Mouse (Mus musculus) WW6 (cell line): ENCODE data around the gene H2al1b.
"Not testable (repeated sequence)": the region's sequence is repeated elsewhere in the genome, so short reads cannot be mapped to it uniquely, and the experiment has no call there.

ENCODE experiments used
- DNase-seq: peaks from one replicate; pipeline ENCODE4 v3.0.0-alpha.2; 2013; ENCODE audit warnings: low read depth, low spot score

The H2al1b gene

DNA sequence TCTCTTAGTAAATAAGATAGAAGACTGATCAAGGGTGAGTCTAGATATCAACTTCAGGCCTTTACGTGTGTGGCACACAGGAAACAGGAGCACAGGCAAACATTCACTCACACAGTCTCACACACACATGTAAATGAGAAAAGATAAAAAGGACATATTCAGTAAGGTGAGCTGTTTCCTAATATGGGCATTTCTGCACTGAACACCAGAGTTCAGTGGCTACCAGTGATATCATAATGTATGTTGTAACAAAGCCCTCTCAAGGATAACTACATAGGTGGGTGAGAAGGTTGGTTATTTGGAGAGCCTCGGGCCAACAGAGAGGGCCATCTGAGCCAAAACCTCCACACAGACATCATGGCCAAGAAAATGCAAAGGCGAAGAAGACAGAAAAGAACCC lies at the start of gene H2al1b:
Gene H2al1b (plus strand): TSS at position 301 of the 400 bp plus-strand sequence.
- not testable (repeated sequence) for DNase-seq

- DNase-seq = no peak
These were observed 48.2 kb upstream of the H2al1b start for GRCm38 (mm10) chrX:11254062-11254461.

GRCm38 (mm10) chrX:11254521-11255207 lies 47.6 kb upstream of the H2al1b start:
- no peak for DNase-seq

GRCm38 (mm10) chrX:11255564-11256360 lies 46.5 kb upstream of the H2al1b start:
- DNase-seq = no peak

DNA sequence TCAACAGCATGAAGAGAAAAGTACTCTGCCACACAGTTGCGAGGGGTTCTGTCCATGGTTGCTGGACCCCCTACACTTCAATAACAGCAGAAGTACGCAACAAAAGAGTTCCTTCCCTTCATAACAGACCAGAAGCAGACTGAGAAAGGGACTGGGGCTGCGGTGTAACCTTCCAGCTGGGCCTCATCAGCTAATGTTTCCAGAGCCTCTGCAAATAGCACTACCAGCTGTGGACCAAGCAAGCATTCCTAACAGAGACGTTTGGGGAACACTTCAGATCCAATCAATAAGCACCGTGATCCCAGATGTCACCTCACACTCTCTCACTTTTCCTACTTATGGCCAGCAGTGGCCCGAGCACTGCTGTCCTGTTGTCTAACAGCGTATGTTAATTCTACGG lies 37.3 kb upstream of the H2al1b start:
- DNase-seq = no peak

- DNase-seq = no peak
These were observed 34.4 kb upstream of the H2al1b start for GRCm38 (mm10) chrX:11267791-11268190.

- no peak for DNase-seq
These were observed 33.2 kb upstream of the H2al1b start for GRCm38 (mm10) chrX:11269074-11269473.

DNA sequence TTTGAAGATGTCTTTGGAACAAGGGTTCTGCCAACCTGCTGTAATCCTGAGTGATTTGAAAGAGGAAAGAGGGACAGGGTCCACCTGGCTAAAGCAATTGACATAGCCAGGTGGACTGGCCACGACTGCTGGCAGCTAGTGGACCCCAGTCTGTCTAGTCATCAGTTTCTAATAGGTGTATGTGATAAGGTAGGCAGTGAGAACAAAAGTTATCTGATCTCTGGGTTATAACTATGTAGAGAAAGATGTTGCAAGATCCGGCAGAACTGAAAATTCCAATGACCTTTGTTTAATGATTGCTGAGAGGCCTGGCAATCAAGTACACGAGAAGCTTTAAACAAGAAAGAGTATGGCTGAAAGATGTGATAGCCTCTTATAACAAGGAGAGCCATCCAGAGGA lies 29.0 kb upstream of the H2al1b start:
- DNase-seq = no peak

GRCm38 (mm10) chrX:11277083-11277482 lies 25.1 kb upstream of the H2al1b start:
- DNase-seq = no peak

GRCm38 (mm10) chrX:11280741-11281140 lies 21.5 kb upstream of the H2al1b start:
- DNase-seq = no peak

DNA sequence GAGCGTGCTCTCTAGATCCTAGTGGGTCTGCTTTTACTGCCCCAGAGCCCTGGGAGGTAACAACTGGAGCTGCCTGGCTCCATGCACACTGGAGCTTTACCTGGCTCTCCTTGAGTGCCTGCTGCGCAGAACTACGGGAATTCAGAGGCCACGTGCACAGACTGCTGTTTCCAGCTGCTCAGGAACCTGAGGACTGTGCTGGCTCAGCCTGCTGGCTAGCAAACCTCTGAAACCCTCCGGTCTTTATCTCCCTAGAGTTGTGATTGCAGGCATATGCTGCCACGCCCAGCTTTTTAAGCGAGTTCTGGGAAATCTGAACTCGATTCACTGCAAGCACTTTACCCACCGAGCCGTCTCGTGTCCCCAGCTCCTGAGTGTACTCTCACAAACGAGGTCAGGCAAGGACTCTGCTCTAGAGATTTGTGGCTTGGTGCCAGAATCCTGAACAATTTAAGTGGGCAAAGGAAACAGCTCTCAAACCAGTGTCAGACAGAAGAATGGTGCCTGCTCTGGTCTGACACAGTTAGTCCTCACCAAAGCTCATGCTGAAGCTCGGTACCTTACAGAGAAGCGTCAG lies 13.8 kb upstream of the H2al1b start:
- DNase-seq = no peak

DNA sequence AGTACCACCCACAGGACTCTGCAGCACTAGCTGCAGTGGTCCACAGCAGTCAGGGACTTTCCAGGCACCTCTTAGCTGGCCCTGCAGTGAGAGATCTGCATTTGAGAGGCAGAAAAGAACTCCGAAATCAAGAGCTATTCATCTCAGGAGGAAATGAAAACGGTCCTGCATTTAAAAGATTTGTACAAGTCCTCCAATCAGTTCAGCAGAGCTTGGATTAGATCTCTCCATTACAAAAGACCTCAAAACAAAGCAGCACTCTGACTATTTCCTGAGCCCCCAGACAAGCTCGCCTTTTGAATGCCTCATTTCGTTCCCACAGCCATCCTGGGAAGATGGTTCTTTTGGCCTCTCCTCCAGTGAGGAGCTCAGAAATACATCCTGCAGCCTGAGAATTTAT lies 13.0 kb upstream of the H2al1b start:
- no peak for DNase-seq

DNA sequence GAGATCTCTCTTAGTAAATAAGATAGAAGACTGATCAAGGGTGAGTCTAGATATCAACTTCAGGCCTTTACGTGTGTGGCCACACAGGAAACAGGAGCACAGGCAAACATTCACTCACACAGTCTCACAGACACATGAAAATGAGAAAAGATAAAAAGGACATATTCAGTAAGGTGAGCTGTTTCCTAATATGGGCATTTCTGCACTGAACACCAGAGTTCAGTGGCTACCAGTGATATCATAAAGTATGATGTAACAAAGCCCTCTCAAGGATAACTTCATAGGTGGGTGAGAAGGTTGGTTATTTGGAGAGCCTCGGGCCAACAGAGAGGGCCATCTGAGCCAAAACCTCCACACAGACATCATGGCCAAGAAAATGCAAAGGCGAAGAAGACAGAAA lies 3.3 kb upstream of the H2al1b start, which contains the start of gene H2al1a:
Gene H2al1a (plus strand): TSS at position 301 of the 400 bp plus-strand sequence.
- DNase-seq = not testable (repeated sequence)

DNA sequence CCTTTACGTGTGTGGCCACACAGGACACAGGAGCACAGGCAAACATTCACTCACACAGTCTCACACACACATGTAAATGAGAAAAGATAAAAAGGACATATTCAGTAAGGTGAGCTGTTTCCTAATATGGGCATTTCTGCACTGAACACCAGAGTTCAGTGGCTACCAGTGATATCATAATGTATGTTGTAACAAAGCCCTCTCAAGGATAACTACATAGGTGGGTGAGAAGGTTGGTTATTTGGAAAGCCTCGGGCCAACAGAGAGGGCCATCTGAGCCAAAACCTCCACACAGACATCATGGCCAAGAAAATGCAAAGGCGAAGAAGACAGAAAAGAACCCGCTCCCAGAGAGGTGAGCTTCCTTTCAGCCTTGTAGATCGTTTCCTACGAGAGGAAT lies 3.1 kb downstream of the H2al1b start, which contains the start of gene H2al1c:
Gene H2al1c (plus strand): TSS at position 301 of the 400 bp plus-strand sequence.
- not testable (repeated sequence) for DNase-seq

DNA sequence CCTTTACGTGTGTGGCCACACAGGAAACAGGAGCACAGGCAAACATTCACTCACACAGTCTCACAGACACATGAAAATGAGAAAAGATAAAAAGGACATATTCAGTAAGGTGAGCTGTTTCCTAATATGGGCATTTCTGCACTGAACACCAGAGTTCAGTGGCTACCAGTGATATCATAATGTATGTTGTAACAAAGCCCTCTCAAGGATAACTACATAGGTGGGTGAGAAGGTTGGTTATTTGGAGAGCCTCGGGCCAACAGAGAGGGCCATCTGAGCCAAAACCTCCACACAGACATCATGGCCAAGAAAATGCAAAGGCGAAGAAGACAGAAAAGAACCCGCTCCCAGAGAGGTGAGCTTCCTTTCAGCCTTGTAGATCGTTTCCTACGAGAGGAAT lies 6.3 kb downstream of the H2al1b start, which contains the start of gene H2al1d:
Gene H2al1d (plus strand): TSS at position 301 of the 400 bp plus-strand sequence.
- not testable (repeated sequence) for DNase-seq

GRCm38 (mm10) chrX:11311634-11312033 lies 9.4 kb downstream of the H2al1b start, which contains the start of gene H2al1e:
TSS of gene H2al1e (plus strand) at chrX:11311934.
- DNase-seq = not testable (repeated sequence)

GRCm38 (mm10) chrX:11314858-11315257 lies 12.6 kb downstream of the H2al1b start, which contains the start of gene H2al1f:
TSS of gene H2al1f (plus strand) at chrX:11315158.
- DNase-seq = not testable (repeated sequence)

GRCm38 (mm10) chrX:11317956-11318355 lies 15.7 kb downstream of the H2al1b start, which contains the start of gene H2al1g:
TSS of gene H2al1g (plus strand) at chrX:11318256.
- DNase-seq = not testable (repeated sequence)

GRCm38 (mm10) chrX:11321192-11321591 lies 19.0 kb downstream of the H2al1b start, which contains the start of gene H2al1h:
TSS of gene H2al1h (plus strand) at chrX:11321492.
- not testable (repeated sequence) for DNase-seq

GRCm38 (mm10) chrX:11324359-11324758 lies 22.1 kb downstream of the H2al1b start, which contains the start of gene H2al1i:
TSS of gene H2al1i (plus strand) at chrX:11324659.
- not testable (repeated sequence) for DNase-seq

GRCm38 (mm10) chrX:11327522-11327921 lies 25.3 kb downstream of the H2al1b start, which contains the start of gene H2al1j:
TSS of gene H2al1j (plus strand) at chrX:11327822.
- not testable (repeated sequence) for DNase-seq

DNA sequence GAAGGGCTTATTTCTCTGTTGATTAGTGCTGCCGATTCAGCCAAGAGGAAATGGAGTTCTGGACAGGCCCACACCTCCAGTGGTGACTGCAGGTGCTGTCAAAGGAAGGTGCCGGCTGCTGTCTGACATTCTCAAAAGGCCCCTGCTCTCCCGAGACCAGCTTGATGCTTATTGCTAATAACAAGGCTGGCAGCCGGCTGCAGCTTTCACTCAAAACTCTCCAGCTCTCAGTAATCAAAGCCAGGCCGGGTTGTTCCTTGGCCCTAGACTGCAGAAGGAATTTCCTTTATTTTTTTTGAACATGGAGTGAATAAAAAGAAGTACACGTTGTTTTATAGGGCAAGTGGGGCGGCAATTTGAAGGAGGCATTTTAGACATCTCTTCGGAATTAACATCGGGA lies 43.5 kb downstream of the H2al1b start:
- DNase-seq = no peak
